Mouse (Mus musculus): ENCODE data around the gene Rrp7a. TPM values are rescaled to one million over a fixed set of nuclear protein-coding genes. Genes with fewer than 3 reads are reported as not detected.

The Rrp7a gene
- polyA plus RNA-seq (2011; ENCODE audit: insufficient read length, low read depth, missing spikeins), result 70.9 and 72.7 TPM in 2 replicates

DNA sequence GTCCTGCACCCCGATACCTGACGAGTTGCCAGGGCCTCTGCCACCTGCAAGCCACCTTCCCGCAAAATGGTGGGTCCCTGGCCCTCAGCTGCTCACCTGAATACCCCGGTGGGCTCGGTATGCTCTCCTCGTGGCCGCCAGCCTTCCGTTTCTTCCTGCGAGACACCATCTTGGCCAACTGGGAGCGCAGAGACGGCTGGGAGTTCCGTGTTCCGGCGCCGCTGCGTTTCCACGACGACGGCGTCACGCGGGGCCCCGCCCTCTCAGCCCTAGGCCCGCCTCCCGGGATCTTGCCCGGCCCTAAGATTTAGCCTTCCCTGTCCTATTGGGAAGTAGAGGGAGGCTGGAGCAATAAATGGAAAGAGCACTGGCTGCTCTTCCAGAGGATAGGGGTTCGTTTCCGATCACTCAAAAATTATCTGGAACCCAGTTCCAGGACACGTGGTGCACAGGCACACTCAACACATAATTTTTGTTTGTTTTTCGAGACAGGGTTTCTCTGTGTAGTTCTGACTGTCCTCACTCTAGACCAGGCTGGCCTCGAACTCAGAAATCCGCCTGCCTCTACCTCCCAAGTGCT is at the start of gene Rrp7a:
Gene Rrp7a (minus strand): TSS at position 236 of the 580 bp plus-strand sequence.
- H3K4me3 ChIP-seq (ENCODE audit: insufficient read depth, low read length), result peak within 1 kb of the TSS; percentile 93
- no peak for TF ChIP-seq CTCF (IDR thresholded peaks at IDR 0.05; ENCODE audit: borderline replicate concordance, insufficient read depth, low read length)
- TF ChIP-seq POLR2A (IDR thresholded peaks at IDR 0.05; ENCODE audit: low read depth, low read length), result peak; percentile 60
- H3K27ac ChIP-seq (ENCODE audit: insufficient read depth, low read length), result peak within 1 kb of the TSS; percentile 37
- H3K4me1 ChIP-seq (ENCODE audit: control insufficient read depth, insufficient read depth, low read length), result no peaks in the 10 kb centered on the region

GRCm38 (mm10) chr15:83171712-83172481 is 49.3 kb upstream of the Rrp7a start:
- Histone ChIP-seq H3K4me3 (ENCODE audit: insufficient read depth, low read length) (peak overlapping the region; percentile 74), H3K27ac (ENCODE audit: insufficient read depth, low read length) (peak overlapping the region; percentile 87), H3K4me1 (ENCODE audit: control insufficient read depth, insufficient read depth, low read length) (peaks cover 30% of the 10 kb centered on the region)
- TF ChIP-seq POLR2A (IDR thresholded peaks at IDR 0.05; ENCODE audit: low read depth, low read length), result peak; percentile 88
- 0 out of 2 replicates have a peak, but pooled peaks have one; percentile 11 for TF ChIP-seq CTCF (IDR thresholded peaks at IDR 0.05; ENCODE audit: borderline replicate concordance, insufficient read depth, low read length)

GRCm38 (mm10) chr15:83170956-83171659 is 48.5 kb upstream of the Rrp7a start:
- Histone ChIP-seq H3K27ac (ENCODE audit: insufficient read depth, low read length) (peak overlapping the region; percentile 21), H3K4me1 (ENCODE audit: control insufficient read depth, insufficient read depth, low read length) (peaks cover 34% of the 10 kb centered on the region), H3K4me3 (ENCODE audit: insufficient read depth, low read length) (peak overlapping the region; percentile 74)
- TF ChIP-seq POLR2A (IDR thresholded peaks at IDR 0.05; ENCODE audit: low read depth, low read length) (no peak), CTCF (IDR thresholded peaks at IDR 0.05; ENCODE audit: borderline replicate concordance, insufficient read depth, low read length) (no peak)

- Histone ChIP-seq H3K4me3 (ENCODE audit: insufficient read depth, low read length) (no peak overlapping the region), H3K27ac (ENCODE audit: insufficient read depth, low read length) (no peak overlapping the region), H3K4me1 (ENCODE audit: control insufficient read depth, insufficient read depth, low read length) (peaks cover 35% of the 10 kb centered on the region)
- TF ChIP-seq CTCF (IDR thresholded peaks at IDR 0.05; ENCODE audit: borderline replicate concordance, insufficient read depth, low read length), result no peak
- TF ChIP-seq POLR2A (IDR thresholded peaks at IDR 0.05; ENCODE audit: low read depth, low read length), result no peak
Observed at GRCm38 (mm10) chr15:83169772-83170722, 47.4 kb upstream of the Rrp7a start.

DNA sequence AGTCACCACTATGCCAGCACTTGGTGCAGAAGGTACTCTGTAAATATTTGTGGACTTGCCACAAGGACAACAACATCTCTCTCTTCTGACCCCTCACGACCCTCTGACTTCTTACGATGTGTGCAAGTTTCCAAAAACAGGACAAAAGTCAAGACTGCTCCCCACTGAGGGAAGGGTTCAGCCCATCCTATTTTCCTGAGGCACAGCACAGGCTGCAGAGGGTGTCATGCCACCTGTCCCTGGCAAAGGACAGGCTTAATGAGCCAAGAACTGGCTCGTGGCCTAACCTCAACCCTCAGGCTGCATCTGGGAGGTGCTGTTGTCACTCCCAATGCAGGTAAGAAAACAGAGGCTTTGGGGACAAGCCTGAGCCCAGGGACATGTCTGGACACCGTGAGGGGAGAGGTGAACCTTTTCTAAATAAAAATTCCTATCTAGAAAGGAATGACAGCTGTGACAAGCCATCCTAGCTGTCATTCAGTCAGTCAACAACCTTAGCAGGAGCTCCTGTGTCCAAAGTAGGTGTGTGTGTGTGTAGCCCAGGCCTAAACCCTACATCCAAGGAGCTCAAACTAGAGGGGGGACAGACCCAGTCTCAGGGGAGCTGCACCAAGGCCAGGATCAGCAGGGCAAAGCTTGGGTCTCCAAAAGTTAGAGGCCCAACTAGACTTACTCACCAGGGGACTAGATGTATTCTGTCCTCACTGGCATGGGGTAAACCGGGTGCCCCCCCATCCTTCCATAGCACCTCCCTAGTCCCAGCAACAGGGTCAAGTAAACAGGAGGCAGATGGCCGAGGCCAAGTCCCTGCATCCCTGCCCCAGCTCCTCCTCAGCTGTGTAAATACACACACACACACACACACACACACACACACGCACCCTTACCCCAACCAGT is 46.5 kb upstream of the Rrp7a start:
- Histone ChIP-seq H3K4me1 (ENCODE audit: control insufficient read depth, insufficient read depth, low read length) (peaks cover 38% of the 10 kb centered on the region), H3K27ac (ENCODE audit: insufficient read depth, low read length) (no peak overlapping the region), H3K4me3 (ENCODE audit: insufficient read depth, low read length) (no peak overlapping the region)
- TF ChIP-seq POLR2A (IDR thresholded peaks at IDR 0.05; ENCODE audit: low read depth, low read length) (no peak), CTCF (IDR thresholded peaks at IDR 0.05; ENCODE audit: borderline replicate concordance, insufficient read depth, low read length) (no peak)

GRCm38 (mm10) chr15:83168311-83168710 is 45.7 kb upstream of the Rrp7a start:
- TF ChIP-seq POLR2A (IDR thresholded peaks at IDR 0.05; ENCODE audit: low read depth, low read length) (no peak), CTCF (IDR thresholded peaks at IDR 0.05; ENCODE audit: borderline replicate concordance, insufficient read depth, low read length) (no peak)
- Histone ChIP-seq H3K27ac (ENCODE audit: insufficient read depth, low read length) (peak overlapping the region; percentile 84; the same call in 1 of the 2 replicates), H3K4me1 (ENCODE audit: control insufficient read depth, insufficient read depth, low read length) (peaks cover 36% of the 10 kb centered on the region), H3K4me3 (ENCODE audit: insufficient read depth, low read length) (no peak overlapping the region)

DNA sequence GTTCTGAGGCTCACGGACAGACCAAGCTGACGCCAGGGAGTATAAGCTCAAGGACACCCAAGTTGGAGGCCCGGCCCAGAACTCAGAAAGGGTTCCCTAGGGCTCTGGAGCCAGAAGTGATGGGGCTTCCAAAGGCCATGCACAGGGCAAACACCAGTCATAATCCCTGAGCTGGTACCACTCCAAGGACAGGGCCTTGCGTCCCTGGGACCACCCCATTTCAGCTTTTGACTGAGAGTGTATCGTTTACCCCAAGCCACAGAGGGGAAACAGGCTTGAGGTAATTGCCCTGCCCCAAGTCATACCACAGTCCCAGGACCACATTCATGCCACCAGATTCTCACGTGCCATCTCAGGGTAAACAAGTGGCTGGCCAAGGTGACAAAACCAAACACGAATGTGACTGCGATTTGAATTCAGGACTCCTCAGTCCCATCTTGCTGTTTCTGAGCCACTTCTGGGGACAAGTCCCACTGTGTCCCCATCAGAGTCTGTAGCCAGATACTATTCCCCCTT is 45.0 kb upstream of the Rrp7a start:
- TF ChIP-seq POLR2A (IDR thresholded peaks at IDR 0.05; ENCODE audit: low read depth, low read length), result no peak
- Histone ChIP-seq H3K4me1 (ENCODE audit: control insufficient read depth, insufficient read depth, low read length) (peaks cover 33% of the 10 kb centered on the region), H3K27ac (ENCODE audit: insufficient read depth, low read length) (peak overlapping the region; percentile 84), H3K4me3 (ENCODE audit: insufficient read depth, low read length) (no peak overlapping the region)

DNA sequence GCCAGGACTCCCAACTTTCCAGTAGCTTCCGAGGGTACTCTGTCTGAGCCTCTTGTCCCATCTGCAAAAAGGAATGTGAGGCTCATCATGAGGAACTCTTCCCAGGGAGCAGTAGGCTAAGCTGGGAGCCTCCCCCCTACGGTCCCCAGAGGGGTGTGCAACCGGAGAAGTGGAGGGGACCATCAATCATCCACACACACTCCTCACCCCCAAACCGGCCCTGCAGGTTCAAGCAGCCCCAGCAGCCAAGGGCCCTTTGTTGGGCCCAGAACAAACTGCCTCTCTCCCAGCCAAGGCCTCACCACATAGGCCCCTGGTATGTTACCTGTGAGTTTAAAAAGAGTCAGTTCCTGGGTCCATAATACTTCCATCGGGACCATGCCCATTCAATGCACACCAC is 44.5 kb upstream of the Rrp7a start:
- H3K27ac ChIP-seq (ENCODE audit: insufficient read depth, low read length), result peak overlapping the region; percentile 84
- peaks cover 33% of the 10 kb centered on the region for H3K4me1 ChIP-seq (ENCODE audit: control insufficient read depth, insufficient read depth, low read length)
- H3K4me3 ChIP-seq (ENCODE audit: insufficient read depth, low read length), result no peak overlapping the region
- TF ChIP-seq POLR2A (IDR thresholded peaks at IDR 0.05; ENCODE audit: low read depth, low read length) (no peak), CTCF (IDR thresholded peaks at IDR 0.05; ENCODE audit: borderline replicate concordance, insufficient read depth, low read length) (no peak)

All from embryonic fibroblast, embryonic 13.5 days (primary cell).